10 mouse cellular contexts compared by ENCODE assay signal in the genomic region with DNA sequence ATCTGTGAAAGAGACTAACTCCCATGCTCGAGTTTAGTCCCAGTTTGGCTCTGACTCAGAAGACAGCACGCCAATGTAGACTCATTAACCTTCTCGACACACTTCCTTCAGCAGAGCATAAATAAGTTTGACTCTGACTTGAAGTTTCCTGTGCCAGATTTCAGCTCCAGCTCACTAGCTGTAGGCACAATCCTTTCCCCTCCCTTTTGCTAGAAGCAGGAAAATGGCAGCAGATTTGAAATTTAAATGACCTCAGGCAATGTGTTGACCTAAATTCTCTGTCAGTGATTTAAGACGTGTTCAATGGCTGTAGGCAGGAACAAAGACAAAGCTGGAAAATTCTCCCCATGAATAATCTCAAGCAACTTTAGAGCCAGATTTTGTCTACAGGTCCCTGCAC. TPM values are rescaled to one million over a fixed set of nuclear protein-coding genes. Genes with fewer than 3 reads are reported as not detected.
DNase-seq lines count a peak whose midpoint lies in the region; ATAC-seq lines count a peak whose summit lies in the region.
"Had no signal": no experiment of that assay in that cellular context is flagged by ENCODE, and none has a peak within 500 bp of the region (broad histone marks: within the 10 kb centered on the region; RNA-seq: fewer than 3 reads in every experiment).

No protein-coding gene starts in this region.

- DNase-seq in lung, postnatal 4 days, result no peak
- DNase-seq in forelimb bud, embryonic 11.5 days (ENCODE audit: low read depth, low spot score), result peak; percentile 10
- DNase-seq in left cerebral cortex, adult 9 months (ENCODE audit: low spot score in 2 of 2), result peak; percentile 18 to 22
- DNase-seq in right cerebral cortex, postnatal 36 days (ENCODE audit: low spot score in 2 of 2), result peak; percentile 11 to 45
- no peak for DNase-seq in B cell, adult 2 months
- DNase-seq in ovary, postnatal 10 days (ENCODE audit: low spot score), result no peak
- DNase-seq: thymus, postnatal 36 days had no signal

- H3K27ac ChIP-seq in lung, embryonic 15.5 days, result no peak overlapping the region
- H3K27ac ChIP-seq: limb, embryonic 13.5 days; neural tube, embryonic 12.5 days had no signal

- no peaks in the 10 kb centered on the region for H3K9me3 ChIP-seq in lung, embryonic 15.5 days
- H3K9me3 ChIP-seq: limb, embryonic 13.5 days; neural tube, embryonic 12.5 days had no signal

- no peaks in the 10 kb centered on the region for H3K27me3 ChIP-seq in lung, embryonic 15.5 days
- H3K27me3 ChIP-seq: limb, embryonic 13.5 days; neural tube, embryonic 12.5 days had no signal

- peak; percentile 35; the same call in 1 of the 2 replicates for ATAC-seq in lung, embryonic 15.5 days (ENCODE audit: borderline replicate concordance, extremely low read depth, low FRiP score, low TSS enrichment)

- no peak overlapping the region for H3K4me3 ChIP-seq in lung, embryonic 15.5 days
- H3K4me3 ChIP-seq: limb, embryonic 13.5 days; neural tube, embryonic 12.5 days had no signal

- no peak overlapping the region for H3K9ac ChIP-seq in lung, embryonic 15.5 days
- H3K9ac ChIP-seq: limb, embryonic 13.5 days; neural tube, embryonic 12.5 days had no signal

- no peaks in the 10 kb centered on the region for H3K36me3 ChIP-seq in lung, embryonic 15.5 days
- H3K36me3 ChIP-seq: limb, embryonic 13.5 days; neural tube, embryonic 12.5 days had no signal

- WGBS in lung, embryonic 15.5 days, result 25% methylated on average over 4 of the region's 4 CpGs

- no peak overlapping the region for H3K4me2 ChIP-seq in lung, embryonic 15.5 days
- H3K4me2 ChIP-seq: limb, embryonic 13.5 days; neural tube, embryonic 12.5 days had no signal

- H3K4me1 ChIP-seq in lung, embryonic 15.5 days, result 0 out of 2 replicates have a peak, but pooled peaks cover 3% of the 10 kb centered on the region
- H3K4me1 ChIP-seq: limb, embryonic 13.5 days; neural tube, embryonic 12.5 days had no signal

RNA-seq across cellular contexts. Expression of gene Cstf2t, which starts 32.1 kb away (rescaled TPM):
- polyA plus RNA-seq in lung, embryonic 15.5 days (2015; fragmentation: Nextera tagmentation; extraction: Ambion mirVana), result 48.5 and 50.0 TPM in 2 replicates

Comparison
In these comparisons a context has a peak if more than half of its experiments do, and no peak if none do; other contexts are left out.
1. DNase-seq: peak in forelimb bud, embryonic 11.5 days (single experiment), left cerebral cortex, adult 9 months (2 of 2) and right cerebral cortex, postnatal 36 days (2 of 2); none in lung, postnatal 4 days (0 of 2), B cell, adult 2 months (0 of 2) and ovary, postnatal 10 days (single experiment).